Mouse (Mus musculus) urinary bladder, adult 18-20 months (tissue): Measurements from ENCODE around the gene Ptpn9.
A peak's percentile ranks its signal among the peaks of the same experiment; 100 is the strongest.

Experiments
- DNase-seq, 2 experiments: peaks; one replicate each; pipeline ENCODE4 v3.0.0; 2022; ENCODE audit warnings: low spot score in 2 of 2, mixed read lengths in 2 of 2

Gene Ptpn9

GRCm38 (mm10) chr9:57013756-57014155, 19.0 kb downstream of the Ptpn9 start:
- DNase-seq = no peak

- DNase-seq = no peak
These were observed 20.0 kb downstream of the Ptpn9 start for GRCm38 (mm10) chr9:57014766-57015165.

GRCm38 (mm10) chr9:57017631-57018030, 22.9 kb downstream of the Ptpn9 start:
- no peak for DNase-seq

GRCm38 (mm10) chr9:57031756-57032155, 37.0 kb downstream of the Ptpn9 start:
- DNase-seq = no peak

- peak in 1 of 2 experiments; percentile 11 for DNase-seq
These were observed 61.5 kb downstream of the Ptpn9 start for GRCm38 (mm10) chr9:57056237-57056636.

- no peak for DNase-seq
These were observed 69.4 kb downstream of the Ptpn9 start for GRCm38 (mm10) chr9:57064164-57064563.

- no peak for DNase-seq
These were observed 73.5 kb downstream of the Ptpn9 start for GRCm38 (mm10) chr9:57068266-57068665.

- no peak for DNase-seq
These were observed 75.5 kb downstream of the Ptpn9 start for GRCm38 (mm10) chr9:57070262-57070661.

- no peak for DNase-seq
These were observed 76.2 kb downstream of the Ptpn9 start for GRCm38 (mm10) chr9:57070800-57071545.

GRCm38 (mm10) chr9:57071801-57072351, 77.2 kb downstream of the Ptpn9 start, which contains the start of gene Sin3a:
TSS of gene Sin3a (plus strand) at chr9:57072040.
- DNase-seq = peak; percentile 66 to 68

- DNase-seq = no peak
These were observed 77.8 kb downstream of the Ptpn9 start for GRCm38 (mm10) chr9:57072526-57072988.

GRCm38 (mm10) chr9:57072989-57073789, 78.5 kb downstream of the Ptpn9 start:
- peak; percentile 89 to 96 for DNase-seq

- DNase-seq = no peak
These were observed 79.0 kb downstream of the Ptpn9 start for GRCm38 (mm10) chr9:57073790-57074094.

GRCm38 (mm10) chr9:57074171-57074821, 79.6 kb downstream of the Ptpn9 start:
- peak; percentile 17 to 34 for DNase-seq

- DNase-seq = peak; percentile 44 to 74
These were observed 80.3 kb downstream of the Ptpn9 start for GRCm38 (mm10) chr9:57074822-57075603.

- peak; percentile 98 for DNase-seq
These were observed 81.1 kb downstream of the Ptpn9 start for GRCm38 (mm10) chr9:57075681-57076381.

- peak; percentile 82 to 89 for DNase-seq
These were observed 82.3 kb downstream of the Ptpn9 start for GRCm38 (mm10) chr9:57076701-57077660.

- no peak for DNase-seq
These were observed 87.5 kb downstream of the Ptpn9 start for GRCm38 (mm10) chr9:57082236-57082635.
